Mouse (Mus musculus) small intestine, adult 2 months (tissue): Measurements from ENCODE around the gene Pttg1ip.

Experiments
- CTCF ChIP-seq: fragments of 200-500 bp; IDR thresholded peaks from 2 replicates; pipeline ENCODE4 v1.5.1; 2012; ENCODE audit warnings: low read depth, mild to moderate bottlenecking, control low read depth, inconsistent platforms, low read length, moderate library complexity, mixed read lengths; ENCODE audit not compliant: insufficient replicate concordance, insufficient read length; ENCODE audit errors: extremely low read depth
- POLR2A ChIP-seq: fragments of 200-500 bp; IDR thresholded peaks from 2 replicates; pipeline ENCODE4 v1.6.1; 2012; ENCODE audit warnings: low read depth, mild to moderate bottlenecking, control low read depth, inconsistent platforms, low read length, moderate library complexity

DNA sequence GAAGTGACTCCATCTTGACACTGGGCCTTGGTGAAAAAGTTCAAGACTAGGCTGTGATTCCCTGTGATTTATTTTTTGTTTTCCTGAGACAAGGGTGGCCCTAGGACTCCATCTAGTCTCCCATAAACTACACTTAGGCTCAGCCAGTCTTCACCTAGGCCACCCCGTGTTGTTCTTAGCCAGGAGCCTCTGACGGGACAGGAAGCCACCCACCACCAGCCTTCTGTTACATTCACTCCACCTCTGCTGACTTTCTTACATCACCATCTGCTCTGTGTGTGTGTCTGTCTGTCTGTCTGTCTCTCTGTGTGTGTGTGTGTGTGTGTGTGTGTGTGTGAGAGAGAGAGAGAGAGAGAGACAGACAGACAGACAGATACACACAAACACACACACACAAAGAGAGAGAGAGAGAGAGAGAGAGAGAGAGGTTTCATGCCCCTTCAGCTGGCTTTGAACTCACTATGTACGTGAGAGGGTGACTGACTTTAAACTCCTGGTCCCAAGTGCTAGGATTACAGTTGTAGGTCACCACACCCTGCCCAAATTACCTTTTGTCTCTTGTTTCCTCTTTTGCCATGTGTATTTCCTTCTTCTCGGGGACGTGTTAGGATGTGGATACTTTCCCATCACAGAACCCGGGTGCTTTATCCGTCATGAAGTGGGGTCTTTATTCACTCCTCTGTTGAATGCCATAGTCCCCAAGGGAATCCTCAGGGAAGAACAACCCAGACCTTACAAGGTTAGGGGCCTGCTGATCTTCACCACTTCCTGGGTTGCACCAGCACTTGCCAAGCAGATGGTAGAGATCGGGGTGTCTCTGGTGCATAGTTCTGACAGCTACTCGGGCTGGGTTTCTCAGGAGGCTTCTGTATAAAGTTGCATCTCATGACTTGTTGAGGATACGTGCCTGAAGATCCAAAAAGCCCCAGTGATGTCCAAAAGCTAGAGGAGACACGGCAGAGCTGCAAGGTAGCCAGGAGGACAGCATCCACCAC, 44.0 kb upstream of the Pttg1ip start:
- TF ChIP-seq CTCF (no peak), POLR2A (no peak)
